Mouse (Mus musculus) midbrain, postnatal 0 days (tissue): ENCODE measurements around the gene Rflnb. TPM values are rescaled to one million over a fixed set of nuclear protein-coding genes. Genes with fewer than 3 reads are reported as not detected.

Source experiments
- ATAC-seq: fragments of 200-750 bp; cut with Nextera tagmentation; 2 replicates; pipeline ENCODE4 v1.8.0; 2017; ENCODE audit warnings: moderate number of reproducible peaks, mild to moderate bottlenecking, moderate TSS enrichment, moderate library complexity; ENCODE audit not compliant: low FRiP score
- DNase-seq: peaks from one replicate; pipeline ENCODE4 v3.0.0-alpha.2; 2015; ENCODE audit warnings: low spot score
- H3K27ac ChIP-seq: fragments of 300-500 bp; sonication (generic); 2 replicates; pipeline ENCODE4 v1.5.1; 2014; ENCODE audit warnings: low read depth, mild to moderate bottlenecking, low read length, mixed read lengths
- H3K27me3 ChIP-seq: fragments of 300-500 bp; sonication (generic); 2 replicates; pipeline ENCODE4 v1.6.1; 2014; ENCODE audit warnings: low read length, control low read depth, mixed read lengths; ENCODE audit not compliant: insufficient read depth
- H3K36me3 ChIP-seq: fragments of 300-500 bp; sonication (generic); 2 replicates; pipeline ENCODE4 v1.6.1; 2014; ENCODE audit warnings: low read length, control low read depth, mixed read lengths; ENCODE audit not compliant: insufficient read depth
- H3K4me1 ChIP-seq: fragments of 300-500 bp; sonication (generic); 2 replicates; pipeline ENCODE4 v1.6.1; 2014; ENCODE audit warnings: mild to moderate bottlenecking, control low read depth, antibody characterized with exemption, low read length, mixed read lengths; ENCODE audit not compliant: insufficient read depth
- H3K4me2 ChIP-seq: fragments of 300-500 bp; sonication (generic); 2 replicates; pipeline ENCODE4 v1.6.1; 2014; ENCODE audit warnings: low read depth, mild to moderate bottlenecking, low read length, mixed read lengths; ENCODE audit not compliant: poor library complexity, severe bottlenecking
- H3K4me3 ChIP-seq: fragments of 300-500 bp; sonication (generic); 2 replicates; pipeline ENCODE4 v1.5.1; 2014; ENCODE audit warnings: low read depth, mild to moderate bottlenecking, low read length, moderate library complexity
- H3K9ac ChIP-seq: fragments of 300-500 bp; sonication (generic); replicated peaks from 2 replicates; pipeline ENCODE4 v1.6.1; 2014; ENCODE audit warnings: mild to moderate bottlenecking, low read length, moderate library complexity, mixed read lengths; ENCODE audit not compliant: poor library complexity, severe bottlenecking
- H3K9me3 ChIP-seq: fragments of 300-500 bp; sonication (generic); 2 replicates; pipeline ENCODE4 v1.6.1; 2016; ENCODE audit warnings: low read length, control low read depth
- CTCF ChIP-seq: IDR thresholded peaks from 2 replicates; pipeline ENCODE4 v1.5.1; 2016; ENCODE audit warnings: antibody characterized with exemption, mild to moderate bottlenecking
- WGBS: fragments of 180-500 bp; shearing (Covaris S2); extraction: QIAGEN DNeasy Blood & Tissue Kit; methylation state at CpG from one replicate; pipeline ENCODE4 v1.1.7; 2014; 5-methylcytosine and 5-hydroxymethylcytosine counted together
- polyA plus RNA-seq: library from polyadenylated mRNA; unstranded; fragments of >200 nt; fragmentation: Nextera tagmentation; extraction: Ambion mirVana; gene quantifications from 2 replicates; pipeline ENCODE4 v1.2.1, GENCODE M21; 2015
- total RNA-seq: library from RNA; depleted of rRNA; stranded (reverse); fragments of >200 nt; gene quantifications from 2 replicates; pipeline ENCODE4 v1.2.3, GENCODE M21; 2014

Gene Rflnb
- total and polyA plus RNA-seq, 2 experiments from 2014 or later: 16.3 to 16.7 TPM

- ATAC-seq (no peak), DNase-seq (no peak)
- WGBS: 78% methylated on average over 15 of the region's 15 CpGs
- H3K9me3 ChIP-seq: no peaks in the 10 kb centered on the region
- TF ChIP-seq CTCF: peak; percentile 37
- H3K4me3 ChIP-seq: no peak overlapping the region
- no peaks in the 10 kb centered on the region for H3K27me3 ChIP-seq
- H3K4me2 ChIP-seq: no peak overlapping the region
- H3K4me1 ChIP-seq: no peaks in the 10 kb centered on the region
- H3K36me3 ChIP-seq: no peaks in the 10 kb centered on the region
- no peak overlapping the region for H3K27ac ChIP-seq
- H3K9ac ChIP-seq: no peak overlapping the region
Observed at GRCm38 (mm10) chr11:75990965-75991835, 36.4 kb downstream of the Rflnb start.

GRCm38 (mm10) chr11:75985948-75986347 is 41.6 kb downstream of the Rflnb start:
- Histone ChIP-seq H3K9ac (no peak overlapping the region), H3K4me3 (no peak overlapping the region), H3K4me2 (no peak overlapping the region), H3K27ac (no peak overlapping the region), H3K36me3 (no peaks in the 10 kb centered on the region), H3K9me3 (no peaks in the 10 kb centered on the region), H3K4me1 (no peaks in the 10 kb centered on the region), H3K27me3 (no peaks in the 10 kb centered on the region)
- TF ChIP-seq CTCF: no peak
- DNase-seq (no peak), ATAC-seq (no peak)
- WGBS: 77% methylated on average over 7 of the region's 7 CpGs

GRCm38 (mm10) chr11:75984581-75984980 is 43.0 kb downstream of the Rflnb start:
- no peaks in the 10 kb centered on the region for H3K27me3 ChIP-seq
- H3K36me3 ChIP-seq: no peaks in the 10 kb centered on the region
- DNase-seq (no peak), ATAC-seq (no peak)
- no peaks in the 10 kb centered on the region for H3K9me3 ChIP-seq
- no peak overlapping the region for H3K4me2 ChIP-seq
- no peak for TF ChIP-seq CTCF
- H3K27ac ChIP-seq: no peak overlapping the region
- no peak overlapping the region for H3K9ac ChIP-seq
- 67% methylated on average over 1 of the region's 1 CpGs for WGBS
- no peaks in the 10 kb centered on the region for H3K4me1 ChIP-seq
- no peak overlapping the region for H3K4me3 ChIP-seq

- no peak for ATAC-seq
- Histone ChIP-seq H3K4me2 (no peak overlapping the region), H3K4me3 (no peak overlapping the region), H3K9me3 (no peaks in the 10 kb centered on the region), H3K9ac (no peak overlapping the region), H3K4me1 (no peaks in the 10 kb centered on the region), H3K27ac (no peak overlapping the region), H3K36me3 (no peaks in the 10 kb centered on the region), H3K27me3 (no peaks in the 10 kb centered on the region)
- peak; percentile 42 for TF ChIP-seq CTCF
- WGBS: 72% methylated on average over 4 of the region's 4 CpGs
- no peak for DNase-seq
Observed at GRCm38 (mm10) chr11:75983194-75983593, 44.4 kb downstream of the Rflnb start.

- WGBS: 49% methylated on average over 2 of the region's 2 CpGs
- H3K27me3 ChIP-seq: no peaks in the 10 kb centered on the region
- H3K9ac ChIP-seq: no peak overlapping the region
- H3K36me3 ChIP-seq: no peaks in the 10 kb centered on the region
- no peak for ATAC-seq
- TF ChIP-seq CTCF: no peak
- no peaks in the 10 kb centered on the region for H3K4me1 ChIP-seq
- H3K4me3 ChIP-seq: no peak overlapping the region
- H3K9me3 ChIP-seq: no peaks in the 10 kb centered on the region
- no peak overlapping the region for H3K4me2 ChIP-seq
- no peak for DNase-seq
- no peak overlapping the region for H3K27ac ChIP-seq
Observed at GRCm38 (mm10) chr11:75980413-75980812, 47.2 kb downstream of the Rflnb start.

GRCm38 (mm10) chr11:75978051-75978450 is 49.5 kb downstream of the Rflnb start:
- Histone ChIP-seq H3K4me1 (no peaks in the 10 kb centered on the region), H3K36me3 (no peaks in the 10 kb centered on the region), H3K9me3 (no peaks in the 10 kb centered on the region), H3K4me3 (no peak overlapping the region), H3K9ac (no peak overlapping the region), H3K4me2 (no peak overlapping the region), H3K27ac (no peak overlapping the region), H3K27me3 (no peaks in the 10 kb centered on the region)
- 89% methylated on average over 6 of the region's 6 CpGs for whole genome bisulfite sequencing
- TF ChIP-seq CTCF: no peak
- ATAC-seq (no peak), DNase-seq (no peak)
